Mouse (Mus musculus) R1 (cell line): ENCODE data around the gene Entpd2.
"Not testable (repeated sequence)": the region's sequence is repeated elsewhere in the genome, so short reads cannot be mapped to it uniquely, and the experiment has no call there.

Experiments used
- DNase-seq: peaks from one replicate; pipeline ENCODE4 v3.0.0-alpha.2; 2018; ENCODE audit warnings: low read depth, low spot score

Gene Entpd2

GRCm38 (mm10) chr2:25394281-25395221, 1.1 kb upstream of the Entpd2 start:
- DNase-seq = no peak

- no peak for DNase-seq
These were observed 916 bp downstream of the Entpd2 start for GRCm38 (mm10) chr2:25396597-25396983.

- no peak for DNase-seq
These were observed 1.3 kb downstream of the Entpd2 start for GRCm38 (mm10) chr2:25397010-25397409.

- DNase-seq = no peak
These were observed 2.4 kb downstream of the Entpd2 start for GRCm38 (mm10) chr2:25398065-25398464.

GRCm38 (mm10) chr2:25399051-25399450, 3.4 kb downstream of the Entpd2 start, which contains the start of gene Npdc1:
TSS of gene Npdc1 (plus strand) at chr2:25399351.
- DNase-seq = no peak

- no peak for DNase-seq
These were observed 4.6 kb downstream of the Entpd2 start for GRCm38 (mm10) chr2:25400291-25400690.

GRCm38 (mm10) chr2:25400764-25401163, 5.1 kb downstream of the Entpd2 start:
- DNase-seq = peak; percentile 69

- DNase-seq = peak; percentile 97
These were observed 6.8 kb downstream of the Entpd2 start for GRCm38 (mm10) chr2:25402377-25402971.

- DNase-seq = peak; percentile 81
These were observed 7.4 kb downstream of the Entpd2 start for GRCm38 (mm10) chr2:25402972-25403601.

- no peak for DNase-seq
These were observed 8.3 kb downstream of the Entpd2 start for GRCm38 (mm10) chr2:25403994-25404393.

- no peak for DNase-seq
These were observed 13.2 kb downstream of the Entpd2 start for GRCm38 (mm10) chr2:25408908-25409307.

GRCm38 (mm10) chr2:25413436-25413835, 17.8 kb downstream of the Entpd2 start:
- DNase-seq = not testable (repeated sequence)

- DNase-seq = no peak
These were observed 21.8 kb downstream of the Entpd2 start for GRCm38 (mm10) chr2:25417426-25417825.

GRCm38 (mm10) chr2:25421896-25422295, 26.2 kb downstream of the Entpd2 start:
- peak; percentile 85 for DNase-seq

GRCm38 (mm10) chr2:25422587-25423410, 27.1 kb downstream of the Entpd2 start, which contains the start of gene Fut7:
TSS of gene Fut7 (plus strand) at chr2:25423267.
- no peak for DNase-seq

- DNase-seq = no peak
These were observed 28.0 kb downstream of the Entpd2 start for GRCm38 (mm10) chr2:25423626-25424025.

- DNase-seq = no peak
These were observed 29.8 kb downstream of the Entpd2 start for GRCm38 (mm10) chr2:25425481-25425880.

GRCm38 (mm10) chr2:25426721-25427191, 31.1 kb downstream of the Entpd2 start:
- peak; percentile 89 for DNase-seq

GRCm38 (mm10) chr2:25427256-25427655, 31.6 kb downstream of the Entpd2 start:
- DNase-seq = no peak

- peak; percentile 93 for DNase-seq
These were observed 33.0 kb downstream of the Entpd2 start, which contains the start of gene Abca2 for GRCm38 (mm10) chr2:25428442-25429236. TSS of gene Abca2 (plus strand) at chr2:25428703.
